Mouse (Mus musculus): Measurements from ENCODE around the gene St3gal6.

The St3gal6 gene

DNA sequence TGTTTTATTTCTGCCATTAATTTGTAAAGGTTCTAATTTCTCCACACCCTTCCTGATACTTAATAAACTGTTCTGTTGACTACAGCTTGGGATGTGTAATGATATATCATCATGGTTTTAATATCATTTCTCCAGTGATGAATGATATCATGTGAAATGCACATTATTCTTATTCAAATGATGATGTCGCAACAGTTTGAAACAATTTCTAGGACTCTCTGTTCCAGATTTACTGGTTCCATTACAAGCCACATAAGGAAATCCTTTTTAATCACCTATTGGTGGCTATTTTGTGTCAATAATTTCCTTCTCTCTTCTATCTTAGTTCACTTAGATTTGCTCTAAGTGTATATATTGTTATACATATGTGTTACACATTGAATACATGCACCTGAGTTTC is 91.7 kb downstream of the St3gal6 start:
- DNase-seq (ENCODE audit: low read depth, low spot score) = no peak

DNA sequence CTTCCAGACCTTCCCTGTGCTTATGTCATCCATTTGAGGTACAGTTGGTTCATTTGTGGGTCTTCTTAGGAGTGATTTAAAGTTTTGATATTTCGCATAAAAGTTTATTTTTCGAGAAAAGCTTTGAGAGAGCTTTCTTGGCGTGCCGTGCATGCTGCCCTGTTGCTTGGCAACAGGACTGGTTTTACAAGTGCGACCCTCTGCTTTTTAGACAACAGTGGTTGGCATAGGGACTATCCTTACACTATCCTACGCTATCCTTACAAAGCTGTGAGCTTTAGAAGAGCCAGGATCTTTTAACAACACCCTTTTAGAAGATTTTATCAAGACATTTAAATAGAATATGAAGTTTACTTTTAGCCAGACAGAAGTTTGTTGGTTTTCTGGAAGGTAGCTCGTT is 93.8 kb downstream of the St3gal6 start:
- no peak for DNase-seq (ENCODE audit: low read depth, low spot score)

DNA sequence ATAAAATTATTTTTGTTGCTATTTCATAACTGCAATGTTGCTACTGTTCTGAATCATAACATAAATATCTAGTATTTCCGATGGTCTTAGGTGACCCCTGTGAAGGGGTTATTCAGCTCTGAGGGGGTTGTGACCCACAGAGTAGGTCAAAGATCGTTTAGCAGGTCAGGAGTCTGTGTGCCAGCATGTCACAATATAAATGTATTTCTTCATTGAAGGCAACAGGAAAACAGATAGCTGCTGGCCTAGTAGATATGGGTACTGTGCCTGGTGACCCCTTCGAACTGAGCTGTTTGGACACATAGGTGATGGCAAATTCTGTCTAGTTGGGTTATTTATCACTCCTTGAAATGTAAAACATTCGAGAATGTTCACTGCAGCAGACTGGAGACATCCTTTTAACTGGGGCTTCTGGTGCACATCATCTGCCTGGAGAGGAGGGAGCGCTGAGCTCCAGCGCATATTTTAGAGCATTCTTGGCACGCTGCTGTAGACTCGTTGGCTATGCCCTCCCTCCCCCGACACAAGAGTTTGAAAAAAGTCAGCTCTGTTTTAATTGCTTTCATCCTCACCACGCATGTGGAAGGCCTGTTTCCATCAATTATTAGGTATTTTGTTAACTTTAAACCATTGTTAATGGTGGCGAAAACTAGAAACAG is 102.2 kb downstream of the St3gal6 start:
- no peak for DNase-seq (ENCODE audit: low read depth, low spot score)

Measured in embryo, embryonic 11.5 days (tissue).